Mouse (Mus musculus) adrenal gland, adult 18-20 months (tissue): ENCODE results near the gene 1110057P08Rik. TPM values are rescaled to one million over a fixed set of nuclear protein-coding genes. Genes with fewer than 3 reads are reported as not detected.
"Not testable (repeated sequence)": the region's sequence is repeated elsewhere in the genome, so short reads cannot be mapped to it uniquely, and the experiment has no call there.

Experiments used
- DNase-seq, 2 experiments: peaks; one replicate each; pipeline ENCODE4 v3.0.0; 2021 to 2022; ENCODE audit warnings: low spot score in 2 of 2
- long read RNA-seq, 2 experiments: library from polyadenylated mRNA; stranded (forward); transcript quantifications; one replicate each; pipeline ENCODE4 v2.0.0; 2021
- total RNA-seq, 2 experiments: library from RNA; stranded (reverse); gene quantifications; 1 replicate in 1 of 2; 2 replicates in 1 of 2; pipeline ENCODE4 v1.2.3; 2021

The 1110057P08Rik gene
- total RNA-seq = not detected
- long read RNA-seq, experiment 1 = 0 reads
- long read RNA-seq, experiment 2 = 0 reads

GRCm38 (mm10) chr16:89174435-89174834, at the start of gene 1110057P08Rik:
TSS of gene 1110057P08Rik (plus strand) at chr16:89174735.
- no peak for DNase-seq

DNA sequence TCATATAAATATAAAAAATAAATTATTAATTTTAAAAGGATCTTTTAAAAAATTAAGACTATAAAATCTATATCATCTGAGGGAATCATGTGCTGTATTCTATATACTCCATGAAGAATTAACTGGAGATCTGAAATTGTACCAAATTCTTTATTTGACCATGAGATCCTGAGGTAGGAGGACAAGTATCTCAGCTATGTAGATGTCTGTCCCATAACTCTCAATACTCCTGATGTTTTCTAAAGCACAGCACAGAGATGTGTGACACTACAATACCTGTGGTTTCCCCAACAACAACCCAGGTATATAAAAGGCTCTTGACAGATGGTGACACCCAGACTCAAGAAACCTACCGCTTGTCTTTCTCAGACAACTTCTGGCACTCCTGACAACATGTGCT, 34.0 kb upstream of the 1110057P08Rik start, which contains the start of gene Gm6358:
Gm6358 (plus strand) TSS at position 301 of the 400 bp plus-strand sequence.
- DNase-seq = no peak

DNA sequence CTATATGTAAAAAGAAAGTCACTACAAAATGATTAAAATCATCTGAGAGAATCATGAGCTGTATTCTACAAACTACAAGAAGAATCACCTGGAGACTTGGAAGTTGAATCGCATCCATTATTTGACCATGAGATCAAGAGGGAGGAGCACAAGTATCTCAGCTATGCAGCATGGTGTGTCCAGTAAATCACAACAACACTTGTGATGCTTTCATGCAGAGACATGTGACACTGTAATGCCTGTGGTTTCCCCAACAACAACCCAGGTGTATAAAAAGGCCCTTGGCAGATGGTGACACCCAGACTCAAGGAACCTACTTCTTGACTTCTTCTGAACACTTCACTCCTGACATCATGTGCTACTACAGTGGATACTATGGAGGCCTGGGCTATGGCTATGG, 23.7 kb upstream of the 1110057P08Rik start, which contains the start of gene Gm10061:
Gm10061 (plus strand) TSS at position 301 of the 400 bp plus-strand sequence.
- no peak for DNase-seq

DNA sequence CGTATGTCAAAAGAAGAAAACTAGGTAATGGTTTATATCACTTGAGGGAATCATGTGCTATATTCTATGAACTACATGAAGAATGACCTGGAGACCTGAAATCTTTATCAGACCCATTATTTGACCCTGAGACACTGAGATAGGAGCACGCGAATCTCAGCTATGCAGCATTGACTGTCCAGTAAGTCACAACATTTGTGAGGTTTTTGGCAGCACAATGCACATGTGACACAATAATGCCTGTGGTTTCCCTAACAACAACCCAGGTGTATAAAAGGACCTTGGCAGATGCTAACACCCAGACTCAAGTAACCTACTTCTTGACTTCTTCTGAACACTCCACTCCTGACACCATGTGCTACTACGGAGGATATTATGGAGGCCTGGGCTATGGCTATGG, 16.9 kb upstream of the 1110057P08Rik start, which contains the start of gene Gm9789:
Gm9789 (plus strand) TSS at position 301 of the 400 bp plus-strand sequence.
- no peak for DNase-seq

DNA sequence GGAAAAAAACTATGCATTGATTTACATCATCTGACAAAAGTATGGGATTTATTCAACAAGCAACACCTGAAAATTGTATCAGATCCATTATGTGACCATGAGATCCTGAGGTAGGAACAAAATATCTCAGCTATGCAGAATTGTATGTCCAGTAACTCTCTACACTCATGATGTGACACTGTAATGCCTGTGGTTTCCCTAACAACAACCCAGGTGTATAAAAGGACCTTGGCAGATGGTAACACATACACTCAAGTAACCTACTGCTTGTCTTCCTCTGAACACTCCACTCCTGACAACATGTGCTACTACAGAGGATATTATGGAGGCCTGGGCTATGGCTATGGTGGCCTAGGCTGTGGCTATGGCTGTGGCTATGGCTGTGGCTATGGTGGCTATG, 5.3 kb upstream of the 1110057P08Rik start, which contains the start of gene Gm7735:
Gm7735 (plus strand) TSS at position 301 of the 400 bp plus-strand sequence.
- not testable (repeated sequence) for DNase-seq

GRCm38 (mm10) chr16:89188621-89189020, 14.1 kb downstream of the 1110057P08Rik start:
- no peak for DNase-seq

DNA sequence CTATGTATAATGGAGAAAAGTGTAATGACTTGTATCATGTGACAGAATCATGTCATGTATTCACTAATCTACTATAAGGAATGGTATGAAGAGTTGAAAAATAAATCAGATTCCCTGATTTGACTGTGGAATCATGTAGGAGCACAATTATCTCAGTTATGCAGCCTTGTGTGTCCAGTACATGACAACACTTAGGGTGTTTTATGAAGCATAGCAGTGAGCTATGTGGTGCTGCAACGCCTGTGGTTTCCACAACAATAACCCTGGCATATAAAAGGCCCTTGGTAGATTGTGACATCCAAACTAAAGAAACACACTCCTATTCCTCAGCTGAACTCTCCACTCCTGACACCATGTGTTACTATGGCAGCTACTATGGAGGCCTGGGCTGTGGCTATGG, 31.0 kb downstream of the 1110057P08Rik start, which contains the start of gene Krtap20-2:
Krtap20-2 (plus strand) TSS at position 301 of the 400 bp plus-strand sequence.
- DNase-seq = no peak

Other genes with a start within 250 kb of the 1110057P08Rik start
- gene Krtap19-9b, start 242.5 kb upstream of the 1110057P08Rik start, total RNA-seq = not detected
- not detected for gene Krtap16-3, start 211.9 kb upstream of the 1110057P08Rik start, total RNA-seq
- gene Krtap22-2, start 164.0 kb upstream of the 1110057P08Rik start, total RNA-seq = not detected
- gene Gm10229, start 159.5 kb upstream of the 1110057P08Rik start, total RNA-seq = not detected
- not detected for gene Krtap6-1, start 143.0 kb upstream of the 1110057P08Rik start, total RNA-seq
- gene Gm10228, start 133.3 kb upstream of the 1110057P08Rik start, total RNA-seq = not detected
- gene Krtap6-5, start 126.9 kb upstream of the 1110057P08Rik start, total RNA-seq = not detected
- gene 1110025L11Rik, start 110.7 kb upstream of the 1110057P08Rik start, total RNA-seq = not detected
- not detected for gene Krtap6-3, start 90.7 kb upstream of the 1110057P08Rik start, total RNA-seq
- not detected for gene Gm6358, start 33.9 kb upstream of the 1110057P08Rik start, total RNA-seq
- not detected for gene Gm10061, start 23.6 kb upstream of the 1110057P08Rik start, total RNA-seq
- not detected for gene Gm9789, start 16.8 kb upstream of the 1110057P08Rik start, total RNA-seq
- not detected for gene Gm7735, start 5.2 kb upstream of the 1110057P08Rik start, total RNA-seq
- gene Krtap20-2, start 31.1 kb downstream of the 1110057P08Rik start, total RNA-seq = not detected
- not detected for gene Krtap21-1, start 229.1 kb downstream of the 1110057P08Rik start, total RNA-seq
- gene Krtap6-2, start 245.4 kb downstream of the 1110057P08Rik start, total RNA-seq = not detected